Mouse (Mus musculus) ovary, postnatal 10 days (tissue): ENCODE data around the gene 4921504E06Rik.

ENCODE experiments used
- DNase-seq: peaks from one replicate; pipeline ENCODE4 v3.0.0; 2022; ENCODE audit warnings: low spot score

4921504E06Rik gene

GRCm38 (mm10) chr2:19505744-19506143, 48.0 kb downstream of the 4921504E06Rik start:
- no peak for DNase-seq

GRCm38 (mm10) chr2:19490262-19490661, 63.5 kb downstream of the 4921504E06Rik start:
- DNase-seq, result no peak

DNA sequence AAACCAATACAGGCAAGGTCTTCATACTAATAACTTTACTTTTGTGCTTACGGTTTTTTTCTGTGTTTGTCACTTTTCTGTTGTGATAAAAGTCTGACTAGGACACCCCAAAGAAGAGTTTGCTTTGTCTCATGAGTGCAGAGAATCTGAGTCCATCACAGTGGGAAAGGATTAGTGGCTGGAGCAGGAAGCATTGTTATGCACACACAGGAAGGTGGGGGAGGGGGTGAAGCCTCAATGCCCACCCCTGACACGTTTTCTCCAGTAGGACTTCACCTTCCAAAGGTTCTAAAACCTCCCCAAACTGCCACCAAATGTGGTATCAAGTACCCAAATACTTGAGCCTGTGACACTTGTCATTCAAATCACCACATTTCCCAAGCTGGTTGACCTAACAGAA, 91.8 kb downstream of the 4921504E06Rik start:
- no peak for DNase-seq

GRCm38 (mm10) chr2:19458785-19459184, 94.9 kb downstream of the 4921504E06Rik start:
- no peak for DNase-seq

- DNase-seq, result no peak
Measured at GRCm38 (mm10) chr2:19455857-19456482, 97.7 kb downstream of the 4921504E06Rik start.

GRCm38 (mm10) chr2:19455228-19455627, 98.5 kb downstream of the 4921504E06Rik start:
- DNase-seq, result no peak

GRCm38 (mm10) chr2:19452531-19453055, 101.1 kb downstream of the 4921504E06Rik start:
- no peak for DNase-seq

DNA sequence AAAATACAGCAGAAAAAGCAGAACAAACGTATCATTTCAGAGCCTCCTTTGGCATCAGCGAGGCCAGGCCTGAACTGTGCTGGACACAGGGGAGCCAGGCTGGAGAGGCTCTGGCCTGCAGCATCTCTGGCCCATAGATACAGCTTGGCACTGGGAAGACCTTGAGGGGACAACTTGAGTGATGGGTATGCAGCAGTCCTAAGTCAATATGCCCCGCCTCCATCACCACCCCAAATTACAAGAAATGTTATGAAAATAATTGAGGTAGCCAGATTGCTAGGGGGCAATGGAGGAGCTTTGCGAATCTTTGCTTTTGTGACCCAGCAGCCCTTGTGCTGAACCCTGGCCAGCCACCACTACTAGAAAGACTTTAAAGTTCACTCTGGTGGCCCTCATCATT, 104.4 kb downstream of the 4921504E06Rik start:
- DNase-seq, result no peak

GRCm38 (mm10) chr2:19448042-19448700, 105.5 kb downstream of the 4921504E06Rik start:
- no peak for DNase-seq

- DNase-seq, result no peak
Measured at GRCm38 (mm10) chr2:19446746-19447145, 107.0 kb downstream of the 4921504E06Rik start.

DNA sequence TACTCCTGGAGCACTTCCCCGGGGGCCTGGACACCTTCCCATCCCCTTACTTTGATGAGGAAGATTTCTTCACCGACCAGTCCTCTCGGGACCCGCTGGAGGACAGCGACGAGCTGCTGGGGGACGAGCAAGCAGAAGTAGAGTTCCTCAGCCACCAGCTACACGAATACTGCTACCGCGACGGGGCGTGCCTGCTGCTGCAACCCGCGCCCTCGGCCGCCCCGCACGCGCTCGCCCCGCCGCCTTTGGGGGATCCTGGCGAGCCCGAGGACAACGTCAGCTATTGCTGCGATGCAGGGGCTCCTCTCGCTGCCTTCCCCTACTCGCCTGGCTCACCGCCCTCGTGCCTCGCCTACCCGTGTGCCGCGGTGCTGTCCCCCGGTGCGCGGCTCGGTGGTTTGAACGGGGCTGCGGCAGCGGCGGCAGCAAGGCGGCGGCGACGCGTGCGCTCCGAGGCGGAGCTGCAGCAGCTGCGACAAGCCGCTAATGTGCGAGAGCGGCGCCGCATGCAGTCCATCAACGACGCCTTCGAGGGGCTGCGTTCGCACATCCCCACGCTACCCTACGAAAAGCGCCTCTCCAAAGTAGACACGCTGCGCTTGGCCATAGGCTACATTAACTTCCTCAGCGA, 107.7 kb downstream of the 4921504E06Rik start:
- DNase-seq, result no peak

DNA sequence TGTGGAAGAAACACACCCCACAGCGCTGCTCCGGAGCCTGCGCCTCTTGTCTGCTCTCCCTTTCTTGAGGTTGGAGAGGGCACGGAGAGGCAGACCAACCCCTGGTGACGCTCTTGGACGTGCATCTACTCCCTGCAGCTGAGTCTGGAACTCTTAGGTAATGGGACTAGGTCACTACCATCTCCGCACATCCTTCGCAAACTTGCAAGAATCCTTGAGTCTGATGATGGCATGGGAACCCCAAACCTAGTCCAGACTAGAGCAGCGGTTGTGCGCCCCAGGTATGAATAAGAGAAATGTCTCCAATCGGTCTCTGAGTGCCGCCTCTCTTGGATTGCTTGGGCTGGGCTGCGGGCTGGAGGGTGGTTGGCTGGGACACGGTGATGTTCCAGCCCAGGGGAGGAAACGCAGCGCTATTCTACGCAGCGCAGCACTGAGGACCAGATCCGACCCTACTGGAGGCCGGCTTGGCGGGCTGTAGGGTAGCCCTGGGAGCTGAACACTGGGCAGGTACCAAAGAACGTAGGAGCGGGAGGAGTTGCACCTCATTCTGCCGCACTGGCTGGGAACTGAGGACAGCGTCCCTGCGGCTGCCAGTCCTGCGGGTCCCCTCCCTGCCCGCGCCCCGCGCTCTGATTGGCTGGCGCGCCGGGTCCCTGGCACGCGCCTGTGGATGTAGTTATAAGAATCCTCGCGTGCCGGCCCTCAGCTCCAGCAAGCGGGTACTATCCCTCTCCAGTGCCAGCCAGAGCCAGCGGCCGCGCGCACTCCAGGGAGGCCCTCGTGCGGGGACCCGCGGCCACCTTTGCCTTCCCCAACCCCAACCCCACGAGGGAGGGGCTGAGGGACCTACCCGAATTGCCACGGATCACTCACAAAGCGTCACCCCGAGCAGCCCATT, 108.5 kb downstream of the 4921504E06Rik start, which contains the start of gene Ptf1a:
Ptf1a (plus strand) TSS at position 733 of the 901 bp plus-strand sequence.
- DNase-seq, result no peak

DNA sequence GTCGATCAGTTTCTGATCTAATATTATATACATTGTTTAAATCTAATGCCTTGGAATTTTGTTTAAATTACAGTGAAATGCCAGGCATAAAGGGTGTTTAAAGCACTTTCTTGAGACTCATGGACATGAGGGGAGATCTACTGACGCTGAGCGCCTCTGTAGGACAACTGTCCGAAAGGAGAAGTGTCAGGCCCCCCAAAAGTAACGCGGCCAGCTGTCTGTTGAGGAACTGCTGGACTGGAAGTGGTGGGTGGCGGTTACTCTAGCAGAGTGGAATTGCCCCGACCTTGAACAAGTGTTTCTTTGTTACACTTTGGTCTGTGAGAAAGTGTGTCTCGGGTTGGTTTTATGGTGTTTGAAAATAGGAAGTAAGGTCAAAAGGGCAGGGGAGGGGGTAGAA, 109.4 kb downstream of the 4921504E06Rik start:
- no peak for DNase-seq

DNA sequence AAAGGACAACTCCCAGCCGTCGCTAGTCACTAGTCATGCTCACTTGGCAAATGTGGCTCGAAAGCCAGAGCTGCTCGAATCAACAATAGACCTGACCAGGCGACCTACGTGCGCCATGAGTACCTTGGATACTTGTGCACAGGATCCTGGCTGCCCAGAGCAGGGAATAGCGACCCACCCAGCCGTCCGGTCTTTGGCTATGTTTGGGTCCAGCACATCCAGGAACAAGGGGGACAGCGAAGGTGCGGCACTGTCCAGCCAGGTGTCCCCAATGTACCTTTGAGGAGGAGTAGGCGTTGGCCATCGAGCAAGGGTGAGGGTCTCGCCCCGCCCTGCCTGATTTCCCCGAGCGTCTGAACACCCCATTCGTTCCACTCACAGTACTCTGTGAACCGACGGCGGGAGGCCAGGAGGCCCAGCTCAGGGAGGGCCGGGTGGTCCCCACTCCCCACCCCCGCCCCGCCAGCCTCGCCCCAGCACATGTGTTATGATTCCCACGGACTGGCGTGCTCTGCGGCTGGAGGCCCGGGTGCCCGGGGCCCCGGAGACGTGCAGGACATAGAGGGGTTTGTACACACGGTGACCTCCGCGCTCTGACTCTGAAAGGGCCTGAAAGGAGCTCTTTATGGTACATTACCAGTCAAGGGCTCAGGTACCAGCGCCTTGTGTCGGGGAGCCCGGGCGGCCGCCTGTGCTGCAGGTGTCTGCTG, 121.9 kb downstream of the 4921504E06Rik start:
- DNase-seq, result no peak

DNA sequence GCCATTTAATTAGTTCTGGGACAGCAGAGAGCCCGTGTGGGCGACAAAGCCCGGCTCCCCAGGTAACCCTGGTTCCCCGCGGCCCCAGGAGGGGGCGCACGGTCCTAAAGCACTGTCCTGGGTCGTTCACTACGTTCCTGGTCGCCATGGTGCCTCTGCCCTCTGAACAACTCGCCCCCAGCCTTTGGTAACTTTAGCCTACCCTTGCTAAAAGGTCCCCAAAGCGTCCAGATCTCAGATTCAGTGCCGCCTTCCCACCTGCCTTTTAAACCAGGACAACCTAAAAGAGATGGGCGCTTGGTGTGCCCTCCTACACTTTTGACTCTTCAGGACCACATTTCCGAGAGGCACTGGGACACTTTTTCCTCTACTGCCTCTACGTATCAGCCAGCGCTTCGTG, 122.5 kb downstream of the 4921504E06Rik start:
- no peak for DNase-seq

GRCm38 (mm10) chr2:19430746-19431145, 123.0 kb downstream of the 4921504E06Rik start:
- DNase-seq, result no peak

GRCm38 (mm10) chr2:19429691-19430690, 123.7 kb downstream of the 4921504E06Rik start:
- no peak for DNase-seq

DNA sequence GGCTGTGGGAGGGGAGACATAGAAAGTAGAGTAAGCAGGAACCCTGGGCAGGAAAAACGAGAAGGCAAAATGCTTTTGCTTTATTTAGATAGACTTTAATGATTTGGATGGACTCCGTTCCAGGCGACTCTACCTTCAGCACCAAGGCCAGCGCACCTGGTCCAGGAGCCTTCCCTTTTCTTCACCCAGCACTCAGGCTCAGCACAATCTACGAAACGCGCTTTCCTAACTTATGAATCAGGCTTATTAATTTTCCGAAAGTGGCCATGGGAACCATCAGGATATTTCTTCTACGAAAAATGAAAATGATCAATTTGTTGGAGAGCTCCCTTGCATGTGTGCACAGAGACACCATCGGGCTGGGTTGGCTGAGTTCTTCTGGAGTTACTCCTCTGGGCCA, 124.7 kb downstream of the 4921504E06Rik start:
- DNase-seq, result no peak

- DNase-seq, result no peak
Measured at GRCm38 (mm10) chr2:19423086-19423485, 130.6 kb downstream of the 4921504E06Rik start.

DNA sequence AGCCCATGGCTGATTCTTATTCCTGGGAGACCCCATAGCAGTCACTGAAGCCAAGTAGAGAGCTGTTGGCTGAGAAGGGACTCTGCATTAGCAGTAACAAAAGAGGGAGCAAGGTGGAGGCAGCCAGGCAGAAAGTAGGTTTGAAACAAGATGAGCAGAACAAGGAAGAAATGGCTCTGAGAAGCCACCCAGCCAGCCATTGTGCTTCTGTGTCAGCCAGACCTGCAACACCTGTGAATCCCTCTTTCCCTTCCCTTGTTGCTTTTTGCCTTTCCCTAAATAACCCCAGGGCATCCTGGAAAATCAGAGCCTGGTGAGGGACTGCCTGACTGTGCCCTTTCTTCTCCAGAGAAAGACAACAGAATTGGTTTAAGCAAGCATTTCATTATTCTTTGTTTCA, 131.5 kb downstream of the 4921504E06Rik start:
- DNase-seq, result no peak
